Mouse (Mus musculus) lung, embryonic 14.5 days (tissue): Measurements from ENCODE around the gene Lrrfip1. TPM values are rescaled to one million over a fixed set of nuclear protein-coding genes. Genes with fewer than 3 reads are reported as not detected.

Experiments used
- ATAC-seq: fragments of 200-750 bp; cut with Nextera tagmentation; 2 replicates; pipeline ENCODE4 v1.8.0; 2017; ENCODE audit warnings: mild to moderate bottlenecking, moderate TSS enrichment, moderate library complexity; ENCODE audit not compliant: insufficient read depth
- DNase-seq: peaks from one replicate; pipeline ENCODE4 v3.0.0-alpha.2; 2015
- H3K27ac ChIP-seq: fragments of 300-500 bp; sonication (generic); 2 replicates; pipeline ENCODE4 v1.5.1; 2014; ENCODE audit warnings: low read depth, mild to moderate bottlenecking, moderate library complexity
- H3K27me3 ChIP-seq: fragments of 300-500 bp; sonication (generic); 2 replicates; pipeline ENCODE4 v1.6.1; 2014; ENCODE audit warnings: low read length, control low read depth; ENCODE audit not compliant: insufficient read depth
- H3K36me3 ChIP-seq: fragments of 300-500 bp; sonication (generic); 2 replicates; pipeline ENCODE4 v1.6.1; 2014; ENCODE audit warnings: control low read depth; ENCODE audit not compliant: insufficient read depth
- H3K4me1 ChIP-seq: fragments of 300-500 bp; sonication (generic); 2 replicates; pipeline ENCODE4 v1.6.1; 2014; ENCODE audit warnings: antibody characterized with exemption, control low read depth; ENCODE audit not compliant: insufficient read depth
- H3K4me2 ChIP-seq: fragments of 300-500 bp; sonication (generic); 2 replicates; pipeline ENCODE4 v1.6.1; 2014; ENCODE audit warnings: mild to moderate bottlenecking
- H3K4me3 ChIP-seq: fragments of 300-500 bp; sonication (generic); 2 replicates; pipeline ENCODE4 v1.5.1; 2014; ENCODE audit warnings: low read depth, low read length
- H3K9ac ChIP-seq: fragments of 300-500 bp; sonication (generic); 2 replicates; pipeline ENCODE4 v1.6.1; 2014
- H3K9me3 ChIP-seq: fragments of 300-500 bp; sonication (generic); 2 replicates; pipeline ENCODE4 v1.6.1; 2016; ENCODE audit warnings: low read depth, low read length, control low read depth
- CTCF ChIP-seq: IDR thresholded peaks from 2 replicates; pipeline ENCODE4 v1.5.1; 2016; ENCODE audit warnings: antibody characterized with exemption, low read depth
- WGBS: fragments of 180-500 bp; shearing (Covaris S2); extraction: QIAGEN DNeasy Blood & Tissue Kit; methylation state at CpG from one replicate; pipeline ENCODE4 v1.1.7; 2014; 5-methylcytosine and 5-hydroxymethylcytosine counted together
- polyA plus RNA-seq: library from polyadenylated mRNA; unstranded; fragments of >200 nt; fragmentation: Nextera tagmentation; extraction: Ambion mirVana; gene quantifications from 2 replicates; pipeline ENCODE4 v1.2.1, GENCODE M21; 2014

Lrrfip1 gene
- polyA plus RNA-seq, 1 experiment from 2014 or later = 47.1 TPM

GRCm38 (mm10) chr1:91055744-91056143 lies 57.2 kb downstream of the Lrrfip1 start:
- no peaks in the 10 kb centered on the region for H3K27me3 ChIP-seq
- 0 out of 2 replicates have a peak overlapping the region, but pooled peaks have one; percentile 4 for H3K9ac ChIP-seq
- peak overlapping the region; percentile 94 for H3K27ac ChIP-seq
- peak overlapping the region; percentile 54; the same call in 1 of the 2 replicates for H3K4me3 ChIP-seq
- WGBS = 54% methylated on average over 9 of the region's 9 CpGs
- peak overlapping the region; percentile 93 for H3K4me2 ChIP-seq
- peak; percentile 21 for DNase-seq
- H3K4me1 ChIP-seq = peaks cover 23% of the 10 kb centered on the region
- H3K36me3 ChIP-seq = no peaks in the 10 kb centered on the region
- no peak for ATAC-seq
- TF ChIP-seq CTCF = no peak; the same call in 1 of the 2 replicates
- H3K9me3 ChIP-seq = no peaks in the 10 kb centered on the region

GRCm38 (mm10) chr1:91056416-91056815 lies 57.9 kb downstream of the Lrrfip1 start:
- ATAC-seq (no peak), DNase-seq (no peak)
- Histone ChIP-seq H3K27ac (peak overlapping the region; percentile 94), H3K4me1 (peaks cover 29% of the 10 kb centered on the region), H3K4me3 (no peak overlapping the region), H3K36me3 (no peaks in the 10 kb centered on the region), H3K9ac (no peak overlapping the region), H3K9me3 (no peaks in the 10 kb centered on the region), H3K27me3 (no peaks in the 10 kb centered on the region), H3K4me2 (peak overlapping the region; percentile 93)
- no peak for TF ChIP-seq CTCF
- 77% methylated on average over 8 of the region's 8 CpGs for WGBS

- ATAC-seq = no peak
Measured at GRCm38 (mm10) chr1:91057311-91058245, 59.0 kb downstream of the Lrrfip1 start.

GRCm38 (mm10) chr1:91058251-91058650 lies 59.7 kb downstream of the Lrrfip1 start:
- WGBS = 63% methylated on average over 6 of the region's 6 CpGs
- TF ChIP-seq CTCF = no peak
- no peak overlapping the region for H3K4me2 ChIP-seq
- no peak overlapping the region for H3K4me3 ChIP-seq
- H3K36me3 ChIP-seq = no peaks in the 10 kb centered on the region
- H3K4me1 ChIP-seq = peaks cover 26% of the 10 kb centered on the region
- ATAC-seq = no peak
- H3K27me3 ChIP-seq = no peaks in the 10 kb centered on the region
- no peaks in the 10 kb centered on the region for H3K9me3 ChIP-seq
- DNase-seq = no peak
- H3K27ac ChIP-seq = no peak overlapping the region
- H3K9ac ChIP-seq = no peak overlapping the region

More at GRCm38 (mm10) chr1:91057311-91058245, 59.0 kb downstream of the Lrrfip1 start:
- no peak overlapping the region for H3K27ac ChIP-seq
- no peak overlapping the region for H3K4me3 ChIP-seq
- no peak overlapping the region for H3K9ac ChIP-seq
- H3K36me3 ChIP-seq = no peaks in the 10 kb centered on the region
- TF ChIP-seq CTCF = no peak
- no peaks in the 10 kb centered on the region for H3K9me3 ChIP-seq
- 64% methylated on average over 18 of the region's 18 CpGs for WGBS
- no peak for DNase-seq
- H3K27me3 ChIP-seq = no peaks in the 10 kb centered on the region
- peaks cover 26% of the 10 kb centered on the region for H3K4me1 ChIP-seq
- H3K4me2 ChIP-seq = no peak overlapping the region

- H3K27me3 ChIP-seq = no peaks in the 10 kb centered on the region
- peaks cover 22% of the 10 kb centered on the region for H3K4me1 ChIP-seq
- no peak overlapping the region for H3K4me2 ChIP-seq
- H3K36me3 ChIP-seq = no peaks in the 10 kb centered on the region
- no peak overlapping the region for H3K9ac ChIP-seq
- no peak for ATAC-seq
- 52% methylated on average over 9 of the region's 9 CpGs for WGBS
- H3K9me3 ChIP-seq = no peaks in the 10 kb centered on the region
- no peak for TF ChIP-seq CTCF
- no peak overlapping the region for H3K27ac ChIP-seq
- no peak overlapping the region for H3K4me3 ChIP-seq
- no peak for DNase-seq
Measured at GRCm38 (mm10) chr1:91059792-91060604, 61.5 kb downstream of the Lrrfip1 start.

- no peak overlapping the region; the same call in 1 of the 2 replicates for H3K27ac ChIP-seq
- H3K4me1 ChIP-seq = peaks cover 15% of the 10 kb centered on the region
- no peak overlapping the region for H3K4me2 ChIP-seq
- H3K36me3 ChIP-seq = no peaks in the 10 kb centered on the region
- no peaks in the 10 kb centered on the region for H3K9me3 ChIP-seq
- H3K27me3 ChIP-seq = no peaks in the 10 kb centered on the region
- DNase-seq = peak; percentile 70
- no peak overlapping the region for H3K9ac ChIP-seq
- WGBS = 30% methylated on average over 4 of the region's 4 CpGs
- no peak for TF ChIP-seq CTCF
- H3K4me3 ChIP-seq = no peak overlapping the region
- no peak for ATAC-seq
Measured at GRCm38 (mm10) chr1:91061105-91061504, 62.6 kb downstream of the Lrrfip1 start.

GRCm38 (mm10) chr1:91062363-91062762 lies 63.8 kb downstream of the Lrrfip1 start:
- Histone ChIP-seq H3K9ac (no peak overlapping the region), H3K36me3 (no peaks in the 10 kb centered on the region), H3K9me3 (no peaks in the 10 kb centered on the region), H3K27ac (peak overlapping the region; percentile 48; the same call in 1 of the 2 replicates), H3K4me1 (peaks cover 10% of the 10 kb centered on the region), H3K27me3 (no peaks in the 10 kb centered on the region), H3K4me2 (no peak overlapping the region), H3K4me3 (no peak overlapping the region)
- 28% methylated on average over 5 of the region's 5 CpGs for WGBS
- peak; percentile 58 for DNase-seq
- no peak for TF ChIP-seq CTCF
- ATAC-seq = peak; percentile 57; the same call in 1 of the 2 replicates
